Mouse (Mus musculus) lung, postnatal 0 days (tissue): ENCODE results near the gene Tap2.

Experiments used
- CTCF ChIP-seq: IDR thresholded peaks from 2 replicates; pipeline ENCODE4 v1.5.1; 2016; ENCODE audit warnings: antibody characterized with exemption, mild to moderate bottlenecking
- EP300 ChIP-seq: IDR thresholded peaks from 2 replicates; pipeline ENCODE4 v1.6.1; 2016; ENCODE audit warnings: antibody characterized with exemption, mild to moderate bottlenecking, control low read depth

- TF ChIP-seq CTCF: no peak
- no peak for TF ChIP-seq EP300
Measured at GRCm38 (mm10) chr17:34224816-34225215, 21.5 kb downstream of the Tap2 start.
